Mouse (Mus musculus) MEL (cell line): ENCODE results near the gene 6430548M08Rik. TPM values are rescaled to one million over a fixed set of nuclear protein-coding genes. Genes with fewer than 3 reads are reported as not detected.

Experiments
- DNase-seq: peaks from one replicate; pipeline ENCODE4 v3.0.0; 2011; ENCODE audit warnings: low read depth, low spot score
- H3K27ac ChIP-seq: 2 replicates; pipeline ENCODE4 v1.5.1; 2012; ENCODE audit warnings: low read depth, mild to moderate bottlenecking, control low read depth, low read length, moderate library complexity; ENCODE audit not compliant: control insufficient read depth
- H3K27me3 ChIP-seq, 2 experiments: fragments of 150-350 bp in 1 of 2; sonication (generic) in 1 of 2; 2 replicates each; pipeline ENCODE4 v1.6.1; 2012; ENCODE audit warnings: low read length in 2 of 2, mild to moderate bottlenecking in 2 of 2, improper control_type of control experiment in 1 of 2, moderate library complexity in 1 of 2; ENCODE audit not compliant: insufficient read depth in 2 of 2, control insufficient read depth in 1 of 2
- H3K36me3 ChIP-seq, 2 experiments: 2 replicates each; pipeline ENCODE4 v1.6.1; 2012 to 2014; ENCODE audit warnings: low read length in 2 of 2, improper control_type of control experiment in 1 of 2, inconsistent platforms in 1 of 2, mild to moderate bottlenecking in 1 of 2; ENCODE audit not compliant: insufficient read depth in 2 of 2, control insufficient read depth in 1 of 2
- H3K4me1 ChIP-seq, 2 experiments: fragments of 150-350 bp in 1 of 2; sonication (generic) in 1 of 2; 2 replicates each; pipeline ENCODE4 v1.6.1; 2012; ENCODE audit warnings: low read length in 2 of 2, improper control_type of control experiment in 1 of 2, mild to moderate bottlenecking in 1 of 2; ENCODE audit not compliant: insufficient read depth in 2 of 2, control insufficient read depth in 1 of 2
- H3K4me3 ChIP-seq, 2 experiments: fragments of 150-350 bp in 1 of 2; sonication (generic) in 1 of 2; 2 replicates each; pipeline ENCODE4 v1.5.1; 2012; ENCODE audit warnings: low read depth in 2 of 2, low read length in 2 of 2, mild to moderate bottlenecking in 2 of 2, moderate library complexity in 2 of 2, control low read depth in 1 of 2, improper control_type of control experiment in 1 of 2; ENCODE audit not compliant: control insufficient read depth in 1 of 2, insufficient read depth in 1 of 2
- H3K79me2 ChIP-seq: 2 replicates; pipeline ENCODE4 v1.6.1; 2012; ENCODE audit warnings: mild to moderate bottlenecking, low read length, moderate library complexity; ENCODE audit not compliant: control insufficient read depth, poor library complexity, insufficient read depth
- H3K9ac ChIP-seq: 2 replicates; pipeline ENCODE4 v1.6.1; 2012; ENCODE audit warnings: low read depth, mild to moderate bottlenecking, control low read depth, low read length, moderate library complexity; ENCODE audit not compliant: control insufficient read depth, poor library complexity, severe bottlenecking
- H3K9me3 ChIP-seq: fragments of 150-350 bp; sonication (generic); replicated peaks from 2 replicates; pipeline ENCODE4 v1.6.1; 2012; ENCODE audit warnings: mild to moderate bottlenecking, low read length, improper control_type of control experiment, moderate library complexity; ENCODE audit not compliant: insufficient read depth
- BHLHE40 ChIP-seq: IDR thresholded peaks from 2 replicates; pipeline ENCODE4 v1.6.1; 2012; ENCODE audit warnings: low read depth, mild to moderate bottlenecking, inconsistent platforms, low read length, improper control_type of control experiment, borderline replicate concordance
- CHD2 ChIP-seq: IDR thresholded peaks from 2 replicates; pipeline ENCODE4 v1.6.1; 2011; ENCODE audit warnings: low read length, improper control_type of control experiment
- CTCF ChIP-seq, 3 experiments: IDR thresholded peaks in 2 of 3; conservative IDR thresholded peaks in 1 of 3; 2 replicates each; pipeline ENCODE4 v1.5.1; 2011 to 2012; ENCODE audit warnings: low read length in 3 of 3, low read depth in 2 of 3, mild to moderate bottlenecking in 2 of 3, improper control_type of control experiment in 1 of 3, inconsistent platforms in 1 of 3, mixed read lengths in 1 of 3, moderate library complexity in 1 of 3; ENCODE audit not compliant: control insufficient read depth in 1 of 3, insufficient read depth in 1 of 3, poor library complexity in 1 of 3, severe bottlenecking in 1 of 3
- E2F4 ChIP-seq: IDR thresholded peaks from 2 replicates; pipeline ENCODE4 v1.6.1; 2011; ENCODE audit warnings: low read depth, low read length, improper control_type of control experiment, borderline replicate concordance
- EP300 ChIP-seq, 2 experiments: IDR thresholded peaks; 2 replicates each; pipeline ENCODE4 v1.6.1; 2011; ENCODE audit warnings: improper control_type of control experiment in 2 of 2, low read length in 2 of 2, low read depth in 1 of 2, mild to moderate bottlenecking in 1 of 2
- GABPA ChIP-seq: IDR thresholded peaks from 2 replicates; pipeline ENCODE4 v1.6.1; 2012; ENCODE audit warnings: low read depth, mild to moderate bottlenecking, inconsistent platforms, low read length, improper control_type of control experiment, moderate library complexity
- HCFC1 ChIP-seq: IDR thresholded peaks from 2 replicates; pipeline ENCODE4 v1.6.1; 2012; ENCODE audit warnings: low read depth, mild to moderate bottlenecking, inconsistent platforms, low read length, improper control_type of control experiment, moderate library complexity
- KAT2A ChIP-seq: conservative IDR thresholded peaks from 2 replicates; pipeline ENCODE4 v1.6.1; 2012; ENCODE audit warnings: low read depth, low read length, improper control_type of control experiment, inconsistent platforms
- MAX ChIP-seq: IDR thresholded peaks from 2 replicates; pipeline ENCODE4 v1.6.1; 2011; ENCODE audit warnings: low read length, improper control_type of control experiment
- MAZ ChIP-seq: IDR thresholded peaks from 2 replicates; pipeline ENCODE4 v1.6.1; 2012; ENCODE audit warnings: low read depth, mild to moderate bottlenecking, inconsistent platforms, low read length, improper control_type of control experiment
- MEF2A ChIP-seq: IDR thresholded peaks from 2 replicates; pipeline ENCODE4 v1.6.1; 2014; ENCODE audit warnings: low read depth, mild to moderate bottlenecking, inconsistent platforms, low read length, improper control_type of control experiment; ENCODE audit not compliant: poor library complexity, insufficient replicate concordance, severe bottlenecking; ENCODE audit errors: extremely low read depth
- MXI1 ChIP-seq: IDR thresholded peaks from 2 replicates; pipeline ENCODE4 v1.6.1; 2011; ENCODE audit warnings: mild to moderate bottlenecking, low read depth, low read length, improper control_type of control experiment
- MYB ChIP-seq: IDR thresholded peaks from 2 replicates; pipeline ENCODE4 v1.6.1; 2011; ENCODE audit warnings: mild to moderate bottlenecking, low read depth, low read length, improper control_type of control experiment
- MYC ChIP-seq: IDR thresholded peaks from 2 replicates; pipeline ENCODE4 v1.6.1; 2011; ENCODE audit warnings: low read depth, mild to moderate bottlenecking, low read length, improper control_type of control experiment, moderate library complexity
- NRF1 ChIP-seq: IDR thresholded peaks from 2 replicates; pipeline ENCODE4 v1.6.1; 2014; ENCODE audit warnings: low read depth, mild to moderate bottlenecking, inconsistent platforms, low read length, improper control_type of control experiment, moderate library complexity; ENCODE audit not compliant: poor library complexity, insufficient read depth, severe bottlenecking
- POLR2A ChIP-seq, 2 experiments: IDR thresholded peaks; 2 replicates each; pipeline ENCODE4 v1.6.1; 2011 to 2012; ENCODE audit warnings: low read length in 2 of 2, mild to moderate bottlenecking in 2 of 2, control low read depth in 1 of 2, improper control_type of control experiment in 1 of 2, low read depth in 1 of 2, moderate library complexity in 1 of 2; ENCODE audit not compliant: control insufficient read depth in 1 of 2, insufficient read depth in 1 of 2, poor library complexity in 1 of 2
- RCOR1 ChIP-seq: IDR thresholded peaks from 2 replicates; pipeline ENCODE4 v1.6.1; 2012; ENCODE audit warnings: low read depth, mild to moderate bottlenecking, inconsistent platforms, low read length, improper control_type of control experiment
- SIN3A ChIP-seq: IDR thresholded peaks from 2 replicates; pipeline ENCODE4 v1.6.1; 2012; ENCODE audit warnings: low read length, improper control_type of control experiment, inconsistent platforms
- SMC3 ChIP-seq: IDR thresholded peaks from 2 replicates; pipeline ENCODE4 v1.6.1; 2011; ENCODE audit warnings: low read depth, low read length, improper control_type of control experiment
- TAL1 ChIP-seq: IDR thresholded peaks from 2 replicates; pipeline ENCODE4 v1.6.1; 2012; ENCODE audit warnings: mild to moderate bottlenecking, inconsistent platforms, low read length, moderate library complexity, mixed read lengths
- TBP ChIP-seq: IDR thresholded peaks from 2 replicates; pipeline ENCODE4 v1.8.0; 2011; ENCODE audit warnings: low read depth, low read length, improper control_type of control experiment
- UBTF ChIP-seq: IDR thresholded peaks from 2 replicates; pipeline ENCODE4 v1.6.1; 2012; ENCODE audit warnings: low read depth, mild to moderate bottlenecking, inconsistent platforms, low read length, improper control_type of control experiment, moderate library complexity, borderline replicate concordance; ENCODE audit not compliant: insufficient read depth
- USF2 ChIP-seq, 2 experiments: IDR thresholded peaks; 2 replicates each; pipeline ENCODE4 v1.6.1; 2011 to 2012; ENCODE audit warnings: improper control_type of control experiment in 2 of 2, low read length in 2 of 2, borderline replicate concordance in 1 of 2, inconsistent platforms in 1 of 2, low read depth in 1 of 2, mild to moderate bottlenecking in 1 of 2; ENCODE audit not compliant: insufficient read depth in 1 of 2
- ZC3H11A ChIP-seq: IDR thresholded peaks from 2 replicates; pipeline ENCODE4 v1.6.1; 2012; ENCODE audit warnings: low read depth, mild to moderate bottlenecking, inconsistent platforms, low read length, improper control_type of control experiment
- ZKSCAN1 ChIP-seq: IDR thresholded peaks from 2 replicates; pipeline ENCODE4 v1.6.1; 2012; ENCODE audit warnings: low read depth, mild to moderate bottlenecking, inconsistent platforms, low read length, improper control_type of control experiment, moderate library complexity
- ZMIZ1 ChIP-seq: IDR thresholded peaks from 2 replicates; pipeline ENCODE4 v1.6.1; 2012; ENCODE audit warnings: low read depth, mild to moderate bottlenecking, inconsistent platforms, low read length, improper control_type of control experiment, moderate library complexity
- polyA plus RNA-seq, 2 experiments: library from polyadenylated mRNA; stranded (reverse) in 1 of 2; unstranded in 1 of 2; fragments of >175 nt in 1 of 2; fragments of >200 nt in 1 of 2; gene quantifications; 2 replicates each; pipeline versions ENCODE4 v1.2.1 to v1.2.4; 2012; ENCODE audit warnings: low replicate concordance in 2 of 2, low read depth in 1 of 2; ENCODE audit not compliant: insufficient read length in 2 of 2, insufficient read depth in 1 of 2, missing spikeins in 1 of 2
- total RNA-seq: library from RNA; depleted of rRNA; stranded (reverse); fragments of 300-350 nt; gene quantifications from 2 replicates; pipeline ENCODE4 v1.2.3, GENCODE M21; 2012

The 6430548M08Rik gene
- total and polyA plus RNA-seq, 3 experiments, result 0.96 to 1.9 TPM; not detected in 1

GRCm38 (mm10) chr8:120089511-120089910 is 24.4 kb upstream of the 6430548M08Rik start:
- TF ChIP-seq HCFC1 (no peak), TBP (no peak), UBTF (no peak), ZMIZ1 (no peak), ZKSCAN1 (no peak), NRF1 (no peak), RCOR1 (no peak), MYC (no peak), TAL1 (no peak), USF2 (IDR thresholded peaks at IDR 0.05; ENCODE audit: borderline replicate concordance in 1 of 2, insufficient read depth in 1 of 2, low read depth in 1 of 2, low read length in 2 of 2) (no peak), KAT2A (no peak), SMC3 (no peak), ZC3H11A (no peak), MAX (no peak), POLR2A (IDR thresholded peaks at IDR 0.05; ENCODE audit: control insufficient read depth in 1 of 2, insufficient read depth in 1 of 2, low read depth in 1 of 2, low read length in 2 of 2, poor library complexity in 1 of 2) (no peak)
- TF ChIP-seq, all 39 proteins: peak for 0
- Histone ChIP-seq H3K4me3 (no peak overlapping the region), H3K9ac (no peak overlapping the region), H3K27ac (no peak overlapping the region), H3K4me1 (no peaks in the 10 kb centered on the region), H3K9me3 (no peaks in the 10 kb centered on the region), H3K79me2 (no peaks in the 10 kb centered on the region), H3K27me3 (no peaks in the 10 kb centered on the region), H3K36me3 (no peaks in the 10 kb centered on the region; a peak in 1 of 4 replicates)
- no peak for DNase-seq

- Histone ChIP-seq H3K4me1 (no peaks in the 10 kb centered on the region), H3K9me3 (no peaks in the 10 kb centered on the region), H3K36me3 (no peaks in the 10 kb centered on the region; a peak in 1 of 4 replicates), H3K79me2 (no peaks in the 10 kb centered on the region), H3K4me3 (no peak overlapping the region), H3K27ac (no peak overlapping the region), H3K9ac (no peak overlapping the region), H3K27me3 (no peaks in the 10 kb centered on the region)
- no peak for DNase-seq
- TF ChIP-seq EP300 (IDR thresholded peaks at IDR 0.05; ENCODE audit: low read depth in 1 of 2, low read length in 2 of 2), result no peak
- no peak for TF ChIP-seq SIN3A
- no peak for TF ChIP-seq CHD2
- no peak for TF ChIP-seq MXI1
- no peak for TF ChIP-seq MAX
- no peak for TF ChIP-seq MAZ
- TF ChIP-seq MYB, result no peak
- no peak for TF ChIP-seq MEF2A
- TF ChIP-seq E2F4, result no peak
- no peak for TF ChIP-seq TBP
- no peak for TF ChIP-seq CTCF (IDR thresholded peaks at IDR 0.05 in 2 of 3, conservative IDR thresholded peaks at IDR 0.05 in 1 of 3; ENCODE audit: control insufficient read depth in 1 of 3, insufficient read depth in 1 of 3, low read depth in 2 of 3, low read length in 3 of 3, poor library complexity in 1 of 3, severe bottlenecking in 1 of 3)
- TF ChIP-seq NRF1, result no peak
- no peak for TF ChIP-seq GABPA
- no peak for TF ChIP-seq BHLHE40
Measured at GRCm38 (mm10) chr8:120091032-120091431, 22.9 kb upstream of the 6430548M08Rik start.
